Mouse (Mus musculus): Measurements from ENCODE around the gene Klf8. TPM values are rescaled to one million over a fixed set of nuclear protein-coding genes. Genes with fewer than 3 reads are reported as not detected.

Gene Klf8
- total RNA-seq, 2 experiments from 2014 or later: 0.76 to 1.3 TPM

- no peak for DNase-seq (ENCODE audit: low spot score in 2 of 2)
Observed at GRCm38 (mm10) chrX:153433659-153434293, 196.5 kb downstream of the Klf8 start.

- no peak for DNase-seq (ENCODE audit: low spot score in 2 of 2)
Observed at GRCm38 (mm10) chrX:153439573-153439972, 202.3 kb downstream of the Klf8 start.

GRCm38 (mm10) chrX:153440018-153440417, 202.8 kb downstream of the Klf8 start:
- DNase-seq (ENCODE audit: low spot score in 2 of 2): no peak

Other genes starting within 250 kb of the Klf8 start
- gene Usp51, start 231.0 kb upstream of the Klf8 start, total RNA-seq (2021): under 1 TPM; 0.59 to 0.73 TPM
- gene Mageh1, start 199.9 kb upstream of the Klf8 start, total RNA-seq (2021): 10 to 100 TPM; 18.3 to 20.7 TPM
- gene Foxr2, start 118.7 kb upstream of the Klf8 start, total RNA-seq (2021): not detected
- gene Rragb, start 97.5 kb upstream of the Klf8 start, total RNA-seq (2021): 1 to 10 TPM; 1.6 to 1.8 TPM

Measured in gastrocnemius, postnatal 4 days (tissue).